Mouse (Mus musculus): ENCODE measurements around the gene Il1rl1. TPM values are rescaled to one million over a fixed set of nuclear protein-coding genes. Genes with fewer than 3 reads are reported as not detected.

Il1rl1 gene
- 7.5 and 7.9 TPM in 2 replicates for polyA plus RNA-seq (2011; ENCODE audit: insufficient read depth, insufficient read length, low replicate concordance, missing spikeins)

DNA sequence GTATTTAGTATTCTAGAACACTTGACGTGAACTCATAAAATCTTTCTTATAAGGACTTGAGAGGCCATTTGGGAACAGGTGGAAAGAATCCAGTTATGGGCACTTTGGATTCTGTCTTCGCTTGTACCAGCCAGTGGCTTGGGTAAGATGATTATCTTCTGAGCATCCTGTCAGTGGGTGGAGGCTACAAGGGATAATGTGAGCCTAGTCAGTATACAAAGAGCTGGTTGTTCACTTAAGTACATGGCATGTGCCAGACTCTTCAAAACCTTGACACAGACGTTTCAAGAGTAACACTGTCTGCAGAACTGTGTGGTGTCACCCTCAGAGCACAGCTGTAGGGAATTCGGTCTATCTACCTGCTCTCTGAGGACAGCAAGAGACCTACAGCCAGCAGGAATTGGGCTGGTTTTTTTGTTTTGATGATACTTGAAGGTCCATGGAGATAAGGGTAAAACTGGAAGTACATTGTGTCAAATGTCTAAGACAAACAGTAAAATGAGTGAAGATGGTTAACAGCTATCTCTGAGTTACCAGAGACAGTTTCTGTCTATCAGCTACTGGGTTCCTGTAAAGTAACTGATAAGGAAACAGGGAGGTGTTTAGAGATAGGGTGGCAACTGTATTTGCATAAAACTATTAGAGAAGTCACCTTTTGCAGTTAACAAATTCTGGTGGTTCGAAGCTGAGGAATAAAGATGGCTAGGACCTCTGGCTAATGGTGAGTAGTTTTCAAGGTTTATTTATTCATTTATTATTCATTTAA is at the start of gene Il1rl1:
Il1rl1 (plus strand) TSS at position 661 of the 766 bp plus-strand sequence.
- WGBS: 60% methylated on average over 5 of the region's 5 CpGs
- no peaks in the 10 kb centered on the region; the same call in 1 of the 2 replicates for H3K4me1 ChIP-seq (ENCODE audit: control insufficient read depth, insufficient read depth, low read length)
- H3K4me3 ChIP-seq (replicated peaks; ENCODE audit: control insufficient read depth, low read depth, low read length): peak within 1 kb of the TSS; percentile 64
- TF ChIP-seq CTCF (IDR thresholded peaks at IDR 0.05; ENCODE audit: control insufficient read depth, insufficient read depth, low read length) (no peak), POLR2A (IDR thresholded peaks at IDR 0.05; ENCODE audit: borderline replicate concordance, control insufficient read depth, low read depth, low read length) (no peak)
- no peak within 1 kb of the TSS; the same call in 1 of the 2 replicates for H3K27ac ChIP-seq (ENCODE audit: control insufficient read depth, insufficient read depth, low read depth, low read length, poor library complexity)

GRCm38 (mm10) chr1:40380111-40380510 is 49.3 kb upstream of the Il1rl1 start:
- WGBS: 36% methylated on average over 6 of the region's 6 CpGs
- TF ChIP-seq CTCF (IDR thresholded peaks at IDR 0.05; ENCODE audit: control insufficient read depth, insufficient read depth, low read length) (peak; percentile 35; the same call in 1 of the 2 replicates), POLR2A (IDR thresholded peaks at IDR 0.05; ENCODE audit: borderline replicate concordance, control insufficient read depth, low read depth, low read length) (no peak)
- Histone ChIP-seq H3K27ac (ENCODE audit: control insufficient read depth, insufficient read depth, low read depth, low read length, poor library complexity) (no peak overlapping the region), H3K4me1 (ENCODE audit: control insufficient read depth, insufficient read depth, low read length) (peaks cover 1% of the 10 kb centered on the region; the same call in 1 of the 2 replicates), H3K4me3 (replicated peaks; ENCODE audit: control insufficient read depth, low read depth, low read length) (no peak overlapping the region)

- peaks cover 1% of the 10 kb centered on the region; the same call in 1 of the 2 replicates for H3K4me1 ChIP-seq (ENCODE audit: control insufficient read depth, insufficient read depth, low read length)
- 68% methylated on average over 11 of the region's 11 CpGs for WGBS
- no peak for TF ChIP-seq POLR2A (IDR thresholded peaks at IDR 0.05; ENCODE audit: borderline replicate concordance, control insufficient read depth, low read depth, low read length)
- TF ChIP-seq CTCF (IDR thresholded peaks at IDR 0.05; ENCODE audit: control insufficient read depth, insufficient read depth, low read length): no peak
- no peak overlapping the region for H3K27ac ChIP-seq (ENCODE audit: control insufficient read depth, insufficient read depth, low read depth, low read length, poor library complexity)
- no peak overlapping the region for H3K4me3 ChIP-seq (replicated peaks; ENCODE audit: control insufficient read depth, low read depth, low read length)
These were observed 48.4 kb upstream of the Il1rl1 start for GRCm38 (mm10) chr1:40380990-40381389.

DNA sequence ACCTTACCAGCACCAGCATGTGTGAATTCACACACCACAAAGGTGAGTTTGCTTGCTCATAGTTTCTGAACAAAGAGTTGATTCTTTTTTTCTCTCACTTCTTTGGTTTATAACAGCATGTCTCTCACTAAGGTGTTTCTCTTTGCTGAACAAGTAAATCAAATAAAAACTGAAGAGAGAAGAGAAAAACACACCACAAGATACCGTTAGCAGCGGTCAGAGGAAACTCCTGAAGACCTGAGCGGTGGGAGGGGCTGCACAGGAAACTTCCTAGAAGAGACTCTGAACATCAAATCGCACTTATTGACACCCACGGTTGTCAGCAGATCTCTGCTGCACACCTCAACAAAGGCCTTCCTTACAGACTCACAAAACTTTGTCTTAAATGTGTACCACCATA is 46.5 kb upstream of the Il1rl1 start:
- 70% methylated on average over 5 of the region's 5 CpGs for WGBS

DNA sequence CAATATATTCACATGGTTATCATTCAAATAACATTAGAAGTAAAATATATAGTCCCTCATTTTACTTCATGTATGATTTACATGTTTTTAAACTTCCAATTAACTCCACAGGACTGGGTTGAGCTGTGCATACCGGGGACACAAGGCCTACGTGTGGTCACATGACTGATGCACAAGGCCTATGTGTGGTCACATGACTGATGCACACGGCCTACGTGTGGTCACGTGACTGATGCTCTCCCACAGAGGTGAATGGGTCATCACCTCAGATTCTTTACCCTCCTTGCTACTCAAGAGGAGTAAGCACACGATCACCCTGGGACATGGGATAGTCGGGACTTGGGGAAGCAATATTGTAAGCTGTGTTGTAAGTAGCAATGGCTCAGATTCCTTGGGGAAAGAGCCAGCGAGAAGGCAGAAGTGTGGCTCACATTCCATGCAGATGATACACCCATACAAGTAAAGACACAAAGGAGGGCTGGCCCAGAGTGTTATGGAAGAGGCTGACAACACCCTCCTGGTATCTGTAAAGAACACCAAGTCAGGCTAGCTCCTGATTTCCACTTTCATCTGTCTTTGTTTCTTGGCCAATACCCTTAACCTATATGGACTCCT is 44.3 kb upstream of the Il1rl1 start:
- Histone ChIP-seq H3K4me1 (ENCODE audit: control insufficient read depth, insufficient read depth, low read length) (peaks cover 1% of the 10 kb centered on the region; the same call in 1 of the 2 replicates), H3K27ac (ENCODE audit: control insufficient read depth, insufficient read depth, low read depth, low read length, poor library complexity) (no peak overlapping the region), H3K4me3 (replicated peaks; ENCODE audit: control insufficient read depth, low read depth, low read length) (no peak overlapping the region)
- TF ChIP-seq CTCF (IDR thresholded peaks at IDR 0.05; ENCODE audit: control insufficient read depth, insufficient read depth, low read length): no peak
- TF ChIP-seq POLR2A (IDR thresholded peaks at IDR 0.05; ENCODE audit: borderline replicate concordance, control insufficient read depth, low read depth, low read length): no peak
- whole genome bisulfite sequencing: 83% methylated on average over 8 of the region's 8 CpGs

More for the DNA sequence above, 46.5 kb upstream of the Il1rl1 start:
- H3K27ac ChIP-seq (ENCODE audit: control insufficient read depth, insufficient read depth, low read depth, low read length, poor library complexity): no peak overlapping the region
- TF ChIP-seq CTCF (IDR thresholded peaks at IDR 0.05; ENCODE audit: control insufficient read depth, insufficient read depth, low read length) (no peak), POLR2A (IDR thresholded peaks at IDR 0.05; ENCODE audit: borderline replicate concordance, control insufficient read depth, low read depth, low read length) (no peak)
- no peak overlapping the region for H3K4me3 ChIP-seq (replicated peaks; ENCODE audit: control insufficient read depth, low read depth, low read length)
- H3K4me1 ChIP-seq (ENCODE audit: control insufficient read depth, insufficient read depth, low read length): peaks cover 1% of the 10 kb centered on the region; the same call in 1 of the 2 replicates

- no peak for TF ChIP-seq CTCF (IDR thresholded peaks at IDR 0.05; ENCODE audit: control insufficient read depth, insufficient read depth, low read length)
- no peak for TF ChIP-seq POLR2A (IDR thresholded peaks at IDR 0.05; ENCODE audit: borderline replicate concordance, control insufficient read depth, low read depth, low read length)
- Histone ChIP-seq H3K4me3 (replicated peaks; ENCODE audit: control insufficient read depth, low read depth, low read length) (no peak overlapping the region), H3K27ac (ENCODE audit: control insufficient read depth, insufficient read depth, low read depth, low read length, poor library complexity) (no peak overlapping the region), H3K4me1 (ENCODE audit: control insufficient read depth, insufficient read depth, low read length) (peaks cover 7% of the 10 kb centered on the region; the same call in 1 of the 2 replicates)
- 28% methylated on average over 3 of the region's 3 CpGs for WGBS
These were observed 38.0 kb upstream of the Il1rl1 start for GRCm38 (mm10) chr1:40391374-40391773.

DNA sequence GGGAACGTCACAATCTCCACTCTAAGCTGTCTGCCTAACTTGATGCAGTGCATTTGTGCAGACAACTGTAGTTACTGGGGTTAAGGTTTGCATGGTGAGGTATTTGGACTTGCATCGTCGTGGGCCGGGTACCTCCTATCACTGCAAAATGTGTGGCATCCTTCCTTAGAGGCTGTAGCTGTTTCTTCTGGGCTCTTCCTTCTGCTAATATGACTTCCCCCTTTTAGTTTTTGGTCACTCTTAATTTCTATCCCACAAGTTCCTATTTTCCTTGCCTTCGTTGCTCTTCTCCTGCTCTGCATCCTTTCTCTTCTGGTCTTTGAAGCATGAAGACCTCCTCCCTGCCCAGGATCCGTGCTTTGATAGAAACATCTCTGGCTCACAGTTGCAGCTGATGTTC is 36.8 kb upstream of the Il1rl1 start:
- no peak overlapping the region for H3K27ac ChIP-seq (ENCODE audit: control insufficient read depth, insufficient read depth, low read depth, low read length, poor library complexity)
- WGBS: 19% methylated on average over 6 of the region's 6 CpGs
- no peak for TF ChIP-seq CTCF (IDR thresholded peaks at IDR 0.05; ENCODE audit: control insufficient read depth, insufficient read depth, low read length)
- no peak for TF ChIP-seq POLR2A (IDR thresholded peaks at IDR 0.05; ENCODE audit: borderline replicate concordance, control insufficient read depth, low read depth, low read length)
- H3K4me1 ChIP-seq (ENCODE audit: control insufficient read depth, insufficient read depth, low read length): peaks cover 7% of the 10 kb centered on the region; the same call in 1 of the 2 replicates
- no peak overlapping the region for H3K4me3 ChIP-seq (replicated peaks; ENCODE audit: control insufficient read depth, low read depth, low read length)

GRCm38 (mm10) chr1:40393214-40393613 is 36.2 kb upstream of the Il1rl1 start:
- TF ChIP-seq POLR2A (IDR thresholded peaks at IDR 0.05; ENCODE audit: borderline replicate concordance, control insufficient read depth, low read depth, low read length): no peak
- TF ChIP-seq CTCF (IDR thresholded peaks at IDR 0.05; ENCODE audit: control insufficient read depth, insufficient read depth, low read length): no peak
- Histone ChIP-seq H3K4me3 (replicated peaks; ENCODE audit: control insufficient read depth, low read depth, low read length) (no peak overlapping the region), H3K27ac (ENCODE audit: control insufficient read depth, insufficient read depth, low read depth, low read length, poor library complexity) (no peak overlapping the region), H3K4me1 (ENCODE audit: control insufficient read depth, insufficient read depth, low read length) (peaks cover 7% of the 10 kb centered on the region; the same call in 1 of the 2 replicates)
- WGBS: 63% methylated on average over 7 of the region's 7 CpGs
